28 mouse cellular contexts compared by ENCODE assay signal in the genomic region with DNA sequence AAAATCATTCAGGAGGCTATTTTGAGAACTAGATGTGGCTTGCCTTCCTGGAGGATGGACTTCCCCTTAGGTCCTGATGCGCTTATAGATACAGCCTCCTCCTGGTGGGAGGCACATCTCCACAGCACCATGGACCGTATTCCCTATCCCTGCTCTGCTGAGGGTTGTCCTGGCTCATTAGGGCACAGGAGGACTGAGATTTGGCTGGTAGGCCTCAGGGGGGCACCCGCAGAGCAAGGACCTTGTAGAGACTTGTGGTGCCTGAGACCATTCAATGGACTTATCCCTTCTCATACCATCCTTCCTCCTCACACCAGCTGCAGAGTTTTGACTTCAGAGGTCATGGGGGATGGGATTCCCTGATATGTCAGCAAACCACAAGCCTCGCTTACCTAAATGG. TPM values are rescaled to one million over a fixed set of nuclear protein-coding genes. Genes with fewer than 3 reads are reported as not detected.
"Had no signal": no experiment of that assay in that cellular context is flagged by ENCODE, and none has a peak within 500 bp of the region (broad histone marks: within the 10 kb centered on the region; RNA-seq: fewer than 3 reads in every experiment).

No protein-coding gene starts in this region.

- H3K27me3 ChIP-seq: embryonic facial prominence, embryonic 12.5 days; embryonic facial prominence, embryonic 13.5 days; embryonic facial prominence, embryonic 15.5 days; forebrain, embryonic 12.5 days; forebrain, embryonic 13.5 days; forebrain, embryonic 15.5 days had no signal

- H3K4me3 ChIP-seq: embryonic facial prominence, embryonic 10.5 days; embryonic facial prominence, embryonic 12.5 days; embryonic facial prominence, embryonic 13.5 days; embryonic facial prominence, embryonic 15.5 days; erythroblast, embryonic 14.5 days; forebrain, embryonic 10.5 days; forebrain, embryonic 12.5 days; forebrain, embryonic 13.5 days; forebrain, embryonic 15.5 days; gastrocnemius, adult 2 months; heart, adult 2 months had no signal

- H3K4me2 ChIP-seq: embryonic facial prominence, embryonic 12.5 days; embryonic facial prominence, embryonic 13.5 days; embryonic facial prominence, embryonic 15.5 days; forebrain, embryonic 12.5 days; forebrain, embryonic 13.5 days; forebrain, embryonic 15.5 days had no signal

- H3K4me1 ChIP-seq: embryonic facial prominence, embryonic 12.5 days; embryonic facial prominence, embryonic 15.5 days; forebrain, embryonic 12.5 days; forebrain, embryonic 13.5 days; forebrain, embryonic 15.5 days had no signal

- H3K9ac ChIP-seq: embryonic facial prominence, embryonic 12.5 days; embryonic facial prominence, embryonic 13.5 days; embryonic facial prominence, embryonic 15.5 days; forebrain, embryonic 12.5 days; forebrain, embryonic 13.5 days; forebrain, embryonic 15.5 days; forebrain, postnatal 0 days had no signal

- H3K36me3 ChIP-seq: embryonic facial prominence, embryonic 10.5 days; embryonic facial prominence, embryonic 12.5 days; embryonic facial prominence, embryonic 13.5 days; embryonic facial prominence, embryonic 15.5 days; forebrain, embryonic 10.5 days; forebrain, embryonic 12.5 days; forebrain, embryonic 15.5 days had no signal

- H3K27ac ChIP-seq: embryonic facial prominence, embryonic 10.5 days; embryonic facial prominence, embryonic 12.5 days; embryonic facial prominence, embryonic 13.5 days; embryonic facial prominence, embryonic 15.5 days; forebrain, embryonic 10.5 days; forebrain, embryonic 12.5 days; forebrain, embryonic 13.5 days; forebrain, embryonic 15.5 days; gastrocnemius, adult 2 months; heart, adult 2 months had no signal

- ATAC-seq: forebrain, embryonic 13.5 days; forebrain, embryonic 14.5 days; forebrain, embryonic 15.5 days; forebrain, embryonic 16.5 days; forebrain, postnatal 0 days had no signal

- DNase-seq: cerebellum, adult 2 months; cerebellum, adult 8-10 months; cerebellum, adult 9-10 months; cerebellum, adult 9-11 months; cerebellum, postnatal 10 days; cerebellum, postnatal 14 days; cerebellum, postnatal 25 days; cerebellum, postnatal 36 days; embryo, embryonic 11 days; forebrain, postnatal 0 days; gastrocnemius, adult 2 months; gastrocnemius, postnatal 10 days; gastrocnemius, postnatal 14 days; gastrocnemius, postnatal 25 days; gastrocnemius, postnatal 36 days; heart, adult 2 months had no signal

- H3K9me3 ChIP-seq: embryonic facial prominence, embryonic 10.5 days; embryonic facial prominence, embryonic 12.5 days; embryonic facial prominence, embryonic 13.5 days; embryonic facial prominence, embryonic 15.5 days; forebrain, embryonic 10.5 days; forebrain, embryonic 12.5 days; forebrain, embryonic 13.5 days; forebrain, embryonic 15.5 days had no signal

RNA-seq across cellular contexts. Expression of a gene that starts 47.8 kb away (rescaled TPM):
- total RNA-seq: granulocyte monocyte progenitor cell, adult 5-6 weeks had no signal
